Mouse (Mus musculus): Measurements from ENCODE around the gene Lmo7.

- TF ChIP-seq POLR2A (IDR thresholded peaks at IDR 0.05; ENCODE audit: control insufficient read depth, low read depth, low read length) (no peak), CTCF (IDR thresholded peaks at IDR 0.05; ENCODE audit: control insufficient read depth, insufficient read depth, insufficient replicate concordance, low read depth, low read length) (no peak)
These were observed 92.6 kb downstream of the Lmo7 start for GRCm38 (mm10) chr14:101822390-101822789.
